Mouse (Mus musculus) heart, adult 2 months (tissue): Measurements from ENCODE around the gene Gm20388. TPM values are rescaled to one million over a fixed set of nuclear protein-coding genes. Genes with fewer than 3 reads are reported as not detected.
A peak's percentile ranks its signal among the peaks of the same experiment; 100 is the strongest.

Experiments
- DNase-seq, 2 experiments: peaks; one replicate each; pipeline ENCODE4 v3.0.0; 2021
- H3K27ac ChIP-seq: fragments of 200-600 bp; 2 replicates; pipeline ENCODE4 v1.8.1; 2022
- H3K27me3 ChIP-seq: fragments of 200-500 bp; 2 replicates; pipeline ENCODE4 v1.6.1; 2012; ENCODE audit warnings: mild to moderate bottlenecking, low read length, inconsistent platforms, mixed read lengths; ENCODE audit not compliant: control insufficient read depth, insufficient read depth
- H3K36me3 ChIP-seq: fragments of 200-500 bp; 2 replicates; pipeline ENCODE4 v1.6.1; 2012; ENCODE audit warnings: low read length, inconsistent platforms; ENCODE audit not compliant: control insufficient read depth, insufficient read depth
- H3K4me1 ChIP-seq: fragments of 200-500 bp; 2 replicates; pipeline ENCODE4 v1.6.1; 2011; ENCODE audit warnings: low read length; ENCODE audit not compliant: control insufficient read depth, insufficient read depth
- H3K4me3 ChIP-seq: fragments of 200-600 bp; 2 replicates; pipeline ENCODE4 v1.8.1; 2022
- H3K79me2 ChIP-seq: fragments of 200-500 bp; replicated peaks from 2 replicates; pipeline ENCODE4 v1.6.1; 2012; ENCODE audit warnings: mild to moderate bottlenecking, inconsistent platforms, low read length, moderate library complexity, mixed read lengths; ENCODE audit not compliant: control insufficient read depth, insufficient read depth
- H3K9ac ChIP-seq: fragments of 200-500 bp; 2 replicates; pipeline ENCODE4 v1.6.1; 2012; ENCODE audit warnings: low read depth, mild to moderate bottlenecking, control low read depth, inconsistent platforms, low read length, mixed read lengths
- CTCF ChIP-seq: fragments of 200-600 bp; IDR thresholded peaks from 2 replicates; pipeline ENCODE4 v1.8.1; 2022; ENCODE audit warnings: antibody characterized with exemption, mild to moderate bottlenecking, moderate library complexity
- EP300 ChIP-seq: fragments of 200-500 bp; IDR thresholded peaks from 2 replicates; pipeline ENCODE4 v1.6.1; 2011; ENCODE audit warnings: low read depth, low read length, control low read depth; ENCODE audit not compliant: insufficient read depth
- POLR2A ChIP-seq: fragments of 200-500 bp; IDR thresholded peaks from 2 replicates; pipeline ENCODE4 v1.6.1; 2011; ENCODE audit warnings: mild to moderate bottlenecking, low read depth, low read length, control low read depth; ENCODE audit not compliant: insufficient read depth
- WGBS: fragments of 180-500 bp; shearing (Covaris S2); methylation state at CpG from one replicate; pipeline ENCODE4 v1.1.7; 2018; 5-methylcytosine and 5-hydroxymethylcytosine counted together
- intact Hi-C: fragments of 180-260 bp; cut with DNase I; formaldehyde crosslinking; loops from one replicate; pipeline ENCODE4 v1.15.1; 2025
- polyA plus RNA-seq: library from polyadenylated mRNA; depleted of rRNA; stranded (reverse); fragments of >200 nt; gene quantifications from 2 replicates; pipeline ENCODE4 v1.2.3, GENCODE M21; 2012
- total RNA-seq, 2 experiments: library from RNA; stranded (reverse); gene quantifications; 2 replicates each; pipeline ENCODE4 v1.2.3; 2021

The Gm20388 gene
- total and polyA plus RNA-seq, 3 experiments, result 1.8 to 32.3 TPM; not detected in 1

- intact Hi-C loops, result no loop called here
- DNase-seq, result no peak
- H3K4me1 ChIP-seq, result peaks cover 4% of the 10 kb centered on the region
- no peak overlapping the region for H3K4me3 ChIP-seq
- no peak for TF ChIP-seq CTCF
- TF ChIP-seq POLR2A, result no peak
- TF ChIP-seq EP300, result no peak
- no peak overlapping the region for H3K9ac ChIP-seq
- H3K79me2 ChIP-seq, result no peaks in the 10 kb centered on the region
- H3K36me3 ChIP-seq, result no peaks in the 10 kb centered on the region
- 51% methylated on average over 7 of the region's 7 CpGs for WGBS
- no peak overlapping the region for H3K27ac ChIP-seq
- no peaks in the 10 kb centered on the region for H3K27me3 ChIP-seq
These were observed 3321.9 kb downstream of the Gm20388 start for GRCm38 (mm10) chr8:123232553-123232952.

- WGBS, result 59% methylated on average over 13 of the region's 13 CpGs
- TF ChIP-seq POLR2A, result no peak
- TF ChIP-seq EP300, result no peak
- TF ChIP-seq CTCF, result no peak
These were observed 3322.7 kb downstream of the Gm20388 start for GRCm38 (mm10) chr8:123233300-123233699.

GRCm38 (mm10) chr8:123233760-123234159, 3323.1 kb downstream of the Gm20388 start:
- no peak for DNase-seq
- TF ChIP-seq EP300 (no peak), CTCF (no peak), POLR2A (no peak)
- no peaks in the 10 kb centered on the region for H3K36me3 ChIP-seq
- no peaks in the 10 kb centered on the region for H3K27me3 ChIP-seq
- no peak overlapping the region for H3K9ac ChIP-seq
- peaks cover 4% of the 10 kb centered on the region for H3K4me1 ChIP-seq
- intact Hi-C loops, result no loop called here
- H3K79me2 ChIP-seq, result no peaks in the 10 kb centered on the region
- no peak overlapping the region for H3K4me3 ChIP-seq
- 78% methylated on average over 11 of the region's 11 CpGs for WGBS
- H3K27ac ChIP-seq, result no peak overlapping the region

More at GRCm38 (mm10) chr8:123233300-123233699, 3322.7 kb downstream of the Gm20388 start:
- intact Hi-C loops, result no loop called here
- H3K27ac ChIP-seq, result no peak overlapping the region
- no peak for DNase-seq
- H3K4me1 ChIP-seq, result peaks cover 4% of the 10 kb centered on the region
- no peaks in the 10 kb centered on the region for H3K27me3 ChIP-seq
- no peak overlapping the region for H3K4me3 ChIP-seq
- H3K79me2 ChIP-seq, result no peaks in the 10 kb centered on the region
- H3K9ac ChIP-seq, result no peak overlapping the region
- no peaks in the 10 kb centered on the region for H3K36me3 ChIP-seq

- H3K27me3 ChIP-seq, result no peaks in the 10 kb centered on the region
- H3K4me3 ChIP-seq, result peak overlapping the region; percentile 66
- intact Hi-C loops, result no loop called here
- no peak overlapping the region for H3K27ac ChIP-seq
- 27% methylated on average over 13 of the region's 13 CpGs for WGBS
- TF ChIP-seq CTCF, result no peak
- 0 out of 2 replicates have a peak, but pooled peaks have one; percentile 1 for TF ChIP-seq POLR2A
- no peaks in the 10 kb centered on the region for H3K79me2 ChIP-seq
- H3K36me3 ChIP-seq, result no peaks in the 10 kb centered on the region
- peaks cover 4% of the 10 kb centered on the region for H3K4me1 ChIP-seq
- H3K9ac ChIP-seq, result peak overlapping the region; percentile 81
- DNase-seq, result no peak
These were observed 3324.4 kb downstream of the Gm20388 start for GRCm38 (mm10) chr8:123234918-123235519.

- TF ChIP-seq CTCF (peak; percentile 56), POLR2A (peak; percentile 67), EP300 (no peak)
- peaks cover 4% of the 10 kb centered on the region for H3K4me1 ChIP-seq
- H3K79me2 ChIP-seq, result no peaks in the 10 kb centered on the region
- intact Hi-C loops, result no loop called here
- WGBS, result 3% methylated on average over 57 of the region's 57 CpGs
- H3K36me3 ChIP-seq, result no peaks in the 10 kb centered on the region
- peak within 1 kb of the TSS; percentile 66 for H3K4me3 ChIP-seq
- H3K9ac ChIP-seq, result peak within 1 kb of the TSS; percentile 81
- peak; percentile 88 to 89 for DNase-seq
- no peaks in the 10 kb centered on the region for H3K27me3 ChIP-seq
- H3K27ac ChIP-seq, result peak within 1 kb of the TSS; percentile 75
These were observed 3325.2 kb downstream of the Gm20388 start, which contains the start of gene Spata2l for GRCm38 (mm10) chr8:123235520-123236497. Spata2l (minus strand) TSS chr8:123236233.
